Mouse (Mus musculus) liver, embryonic 13.5 days (tissue): Measurements from ENCODE around the gene Tpm3. TPM values are rescaled to one million over a fixed set of nuclear protein-coding genes. Genes with fewer than 3 reads are reported as not detected.

Experiments used
- ATAC-seq: fragments of 200-750 bp; cut with Nextera tagmentation; 2 replicates; pipeline ENCODE4 v1.8.0; 2017; ENCODE audit warnings: low read depth, mild to moderate bottlenecking, moderate number of reproducible peaks, moderate library complexity
- DNase-seq: peaks from one replicate; pipeline ENCODE4 v3.0.0; 2022
- H3K27ac ChIP-seq: fragments of 300-500 bp; sonication (generic); 2 replicates; pipeline ENCODE4 v1.5.1; 2015; ENCODE audit warnings: moderate library complexity, mild to moderate bottlenecking, inconsistent platforms
- H3K27me3 ChIP-seq: fragments of 300-500 bp; sonication (generic); 2 replicates; pipeline ENCODE4 v1.6.1; 2015; ENCODE audit warnings: mild to moderate bottlenecking, inconsistent platforms
- H3K36me3 ChIP-seq: fragments of 300-500 bp; sonication (generic); 2 replicates; pipeline ENCODE4 v1.6.1; 2015; ENCODE audit warnings: mild to moderate bottlenecking, inconsistent platforms
- H3K4me1 ChIP-seq: fragments of 300-500 bp; sonication (generic); replicated peaks from 2 replicates; pipeline ENCODE4 v1.6.1; 2015; ENCODE audit warnings: inconsistent platforms
- H3K4me2 ChIP-seq: fragments of 300-500 bp; sonication (generic); 2 replicates; pipeline ENCODE4 v1.6.1; 2015; ENCODE audit warnings: inconsistent platforms, mild to moderate bottlenecking, moderate library complexity
- H3K4me3 ChIP-seq: fragments of 300-500 bp; sonication (generic); replicated peaks from 2 replicates; pipeline ENCODE4 v1.5.1; 2015; ENCODE audit warnings: mild to moderate bottlenecking, inconsistent platforms
- H3K9ac ChIP-seq: fragments of 300-500 bp; sonication (generic); 2 replicates; pipeline ENCODE4 v1.6.1; 2015; ENCODE audit warnings: mild to moderate bottlenecking, inconsistent platforms
- H3K9me3 ChIP-seq: fragments of 300-500 bp; sonication (generic); replicated peaks from 2 replicates; pipeline ENCODE4 v1.6.1; 2016; ENCODE audit warnings: inconsistent platforms
- WGBS: fragments of 180-500 bp; shearing (Covaris S2); methylation state at CpG from one replicate; pipeline ENCODE4 v1.1.7; 2015; ENCODE audit not compliant: insufficient replicate concordance; 5-methylcytosine and 5-hydroxymethylcytosine counted together
- polyA plus RNA-seq: library from polyadenylated mRNA; unstranded; fragments of >200 nt; fragmentation: Nextera tagmentation; extraction: Ambion mirVana; gene quantifications from 2 replicates; pipeline ENCODE4 v1.2.1, GENCODE M21; 2015

Gene Tpm3
- polyA plus RNA-seq: 246 and 283 TPM in 2 replicates

DNA sequence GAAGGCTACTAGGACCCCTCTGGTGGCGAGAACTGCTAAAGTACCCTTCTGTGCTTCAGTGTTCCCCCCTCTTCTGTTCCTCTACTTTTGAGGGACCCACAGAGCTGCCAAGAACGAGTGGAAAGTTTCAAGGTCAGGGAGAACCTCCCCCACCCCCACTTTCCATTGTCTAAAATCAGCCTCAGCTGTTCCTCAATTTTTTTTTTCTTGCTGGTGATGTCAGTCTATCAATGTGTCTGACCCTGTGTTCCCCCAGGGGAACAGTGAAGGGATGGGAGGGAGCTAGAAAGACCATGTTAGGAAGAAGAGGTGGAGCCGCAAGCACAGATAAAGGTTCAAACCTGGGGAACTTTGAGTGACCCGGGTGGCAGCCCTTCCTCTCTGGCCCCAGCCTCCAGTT is at the start of gene Tpm3:
Tpm3 (plus strand) TSS at position 356 of the 400 bp plus-strand sequence.
- no peaks in the 10 kb centered on the region for H3K9me3 ChIP-seq
- H3K27me3 ChIP-seq: 0 out of 2 replicates have a peak, but pooled peaks cover 3% of the 10 kb centered on the region
- no peak within 1 kb of the TSS for H3K4me3 ChIP-seq
- ATAC-seq (no peak), DNase-seq (no peak)
- H3K4me2 ChIP-seq: no peak within 1 kb of the TSS
- WGBS: 31% methylated on average over 4 of the region's 4 CpGs
- no peak within 1 kb of the TSS for H3K27ac ChIP-seq
- no peaks in the 10 kb centered on the region for H3K36me3 ChIP-seq
- H3K4me1 ChIP-seq: peaks cover 6% of the 10 kb centered on the region; the same call in 1 of the 2 replicates
- H3K9ac ChIP-seq: no peak within 1 kb of the TSS

DNA sequence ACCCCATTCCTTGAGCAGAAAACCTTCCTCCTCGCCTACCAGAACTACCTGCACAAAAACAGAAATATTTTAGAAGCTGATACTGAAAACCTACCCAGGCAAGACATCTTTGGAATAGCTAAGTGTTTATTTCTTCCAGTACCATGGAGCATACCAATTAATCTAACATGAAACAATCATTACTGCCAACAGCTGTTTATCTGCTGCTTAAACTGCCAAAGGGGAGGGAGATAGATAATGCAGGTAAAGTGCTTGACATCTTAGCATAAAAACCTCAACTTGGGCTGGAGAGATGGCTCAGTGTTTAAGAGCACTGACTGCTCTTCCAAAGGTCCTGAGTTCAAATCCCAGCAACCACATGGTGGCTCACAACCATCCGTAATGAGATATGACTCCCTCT is 37.8 kb upstream of the Tpm3 start:
- Histone ChIP-seq H3K4me2 (no peak overlapping the region), H3K36me3 (peaks cover 81% of the 10 kb centered on the region), H3K27ac (no peak overlapping the region), H3K27me3 (no peaks in the 10 kb centered on the region), H3K4me3 (no peak overlapping the region), H3K4me1 (peaks cover 3% of the 10 kb centered on the region; the same call in 1 of the 2 replicates), H3K9ac (no peak overlapping the region), H3K9me3 (no peaks in the 10 kb centered on the region)
- 83% methylated on average over 2 of the region's 2 CpGs for WGBS
- ATAC-seq (no peak), DNase-seq (no peak)

DNA sequence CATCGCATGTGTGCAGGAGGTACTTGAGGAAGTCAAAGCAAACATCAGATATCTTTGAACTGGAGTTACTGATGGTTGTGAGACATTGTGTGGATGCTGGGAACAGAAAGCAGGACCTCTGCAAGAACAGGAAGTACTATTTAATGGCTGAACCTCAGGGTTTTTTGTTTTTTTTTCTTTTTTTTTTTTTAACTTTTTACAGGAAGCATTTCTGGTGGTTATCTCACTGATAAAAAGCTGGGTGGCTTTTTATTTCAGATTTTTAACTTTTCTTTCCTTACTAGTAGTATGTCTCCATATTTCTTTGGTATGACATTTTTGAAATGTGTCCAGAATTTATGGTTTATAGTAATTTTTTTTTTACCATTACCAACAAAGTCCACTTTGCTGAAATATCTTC is 36.2 kb upstream of the Tpm3 start:
- Histone ChIP-seq H3K4me2 (no peak overlapping the region), H3K27me3 (no peaks in the 10 kb centered on the region), H3K9ac (no peak overlapping the region), H3K9me3 (no peaks in the 10 kb centered on the region), H3K4me3 (no peak overlapping the region), H3K4me1 (peaks cover 3% of the 10 kb centered on the region; the same call in 1 of the 2 replicates), H3K27ac (no peak overlapping the region), H3K36me3 (peaks cover 80% of the 10 kb centered on the region)
- no peak for DNase-seq
- ATAC-seq: no peak
- 74% methylated on average over 1 of the region's 1 CpGs for WGBS

DNA sequence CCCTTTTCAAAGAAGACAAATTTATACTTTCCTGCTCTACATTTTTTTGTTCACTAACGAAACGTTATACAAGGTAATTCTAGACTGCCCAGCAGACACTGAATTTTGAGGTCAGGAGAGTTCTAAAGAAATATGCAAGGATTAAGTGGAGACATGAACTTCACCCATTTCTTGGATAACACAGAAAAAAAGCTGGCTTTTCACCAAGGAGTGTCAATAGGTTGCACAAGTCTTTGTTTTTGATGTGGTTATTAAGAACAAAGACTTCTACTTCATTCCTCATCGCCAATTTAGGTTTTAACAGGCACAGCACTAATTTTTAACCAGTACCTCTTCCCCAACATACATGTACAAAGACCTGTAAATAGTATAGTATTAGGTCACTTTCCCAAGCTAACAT is 22.8 kb upstream of the Tpm3 start:
- Histone ChIP-seq H3K27ac (no peak overlapping the region), H3K9ac (no peak overlapping the region), H3K27me3 (no peaks in the 10 kb centered on the region), H3K4me1 (peaks cover 37% of the 10 kb centered on the region), H3K4me3 (no peak overlapping the region), H3K9me3 (no peaks in the 10 kb centered on the region), H3K36me3 (peaks cover 30% of the 10 kb centered on the region), H3K4me2 (no peak overlapping the region)
- no peak for ATAC-seq
- no peak for DNase-seq
- WGBS: 79% methylated on average over 3 of the region's 3 CpGs

DNA sequence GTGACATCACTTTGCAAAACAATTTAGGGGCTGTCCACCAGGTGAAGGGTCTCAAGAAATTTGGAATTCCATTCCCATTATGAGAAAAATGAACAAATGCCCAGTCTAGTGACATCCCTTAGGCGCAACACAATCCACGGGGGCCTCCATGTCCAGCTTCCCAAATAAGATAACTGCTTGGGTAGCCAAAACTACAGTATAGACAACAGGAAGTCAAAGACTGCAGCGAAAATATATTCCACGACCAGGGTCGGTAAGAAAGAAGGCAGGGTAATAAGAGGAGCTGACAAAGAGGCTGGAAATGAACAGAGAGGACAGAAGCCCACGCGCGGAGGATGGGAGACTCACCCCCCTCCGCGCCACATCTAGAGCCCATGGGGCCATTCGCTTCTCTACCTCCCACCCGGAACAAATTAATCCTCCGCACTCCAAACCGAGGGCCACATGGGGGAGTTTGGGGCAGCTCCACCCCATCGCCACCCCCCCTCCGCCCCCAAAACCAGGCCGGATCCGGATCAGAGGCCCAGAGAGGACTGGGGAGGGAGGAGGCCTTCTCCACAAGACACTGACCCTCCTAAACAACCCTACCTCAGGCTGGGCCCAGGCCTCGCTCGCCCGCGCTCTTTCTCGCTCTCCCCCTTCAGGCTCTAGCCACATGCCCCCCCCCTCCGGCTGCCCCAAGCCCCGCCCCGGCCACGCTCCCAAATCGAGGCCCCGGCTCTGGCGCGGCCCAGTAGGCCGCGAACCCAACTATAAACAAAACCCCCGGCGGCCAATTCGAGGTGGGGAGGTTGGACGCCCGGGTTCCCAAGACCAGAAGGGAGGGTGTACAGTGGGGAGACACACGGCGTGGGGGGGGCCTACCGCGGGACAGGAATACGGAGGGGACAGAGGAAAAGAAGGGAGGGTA is 20.8 kb upstream of the Tpm3 start, which contains the start of gene 4933434E20Rik:
4933434E20Rik (plus strand) TSS at position 196 of the 910 bp plus-strand sequence.
- peak within 1 kb of the TSS; percentile 87 for H3K4me2 ChIP-seq
- peak; percentile 65 for ATAC-seq
- H3K27me3 ChIP-seq: no peaks in the 10 kb centered on the region
- no peaks in the 10 kb centered on the region for H3K9me3 ChIP-seq
- H3K27ac ChIP-seq: peak within 1 kb of the TSS; percentile 96
- under 1% methylated on average over 43 of the region's 43 CpGs for WGBS
- peak within 1 kb of the TSS; percentile 91 for H3K4me3 ChIP-seq
- H3K4me1 ChIP-seq: peaks cover 41% of the 10 kb centered on the region
- H3K36me3 ChIP-seq: peaks cover 31% of the 10 kb centered on the region
- H3K9ac ChIP-seq: peak within 1 kb of the TSS; percentile 97
- peak; percentile 50 for DNase-seq

DNA sequence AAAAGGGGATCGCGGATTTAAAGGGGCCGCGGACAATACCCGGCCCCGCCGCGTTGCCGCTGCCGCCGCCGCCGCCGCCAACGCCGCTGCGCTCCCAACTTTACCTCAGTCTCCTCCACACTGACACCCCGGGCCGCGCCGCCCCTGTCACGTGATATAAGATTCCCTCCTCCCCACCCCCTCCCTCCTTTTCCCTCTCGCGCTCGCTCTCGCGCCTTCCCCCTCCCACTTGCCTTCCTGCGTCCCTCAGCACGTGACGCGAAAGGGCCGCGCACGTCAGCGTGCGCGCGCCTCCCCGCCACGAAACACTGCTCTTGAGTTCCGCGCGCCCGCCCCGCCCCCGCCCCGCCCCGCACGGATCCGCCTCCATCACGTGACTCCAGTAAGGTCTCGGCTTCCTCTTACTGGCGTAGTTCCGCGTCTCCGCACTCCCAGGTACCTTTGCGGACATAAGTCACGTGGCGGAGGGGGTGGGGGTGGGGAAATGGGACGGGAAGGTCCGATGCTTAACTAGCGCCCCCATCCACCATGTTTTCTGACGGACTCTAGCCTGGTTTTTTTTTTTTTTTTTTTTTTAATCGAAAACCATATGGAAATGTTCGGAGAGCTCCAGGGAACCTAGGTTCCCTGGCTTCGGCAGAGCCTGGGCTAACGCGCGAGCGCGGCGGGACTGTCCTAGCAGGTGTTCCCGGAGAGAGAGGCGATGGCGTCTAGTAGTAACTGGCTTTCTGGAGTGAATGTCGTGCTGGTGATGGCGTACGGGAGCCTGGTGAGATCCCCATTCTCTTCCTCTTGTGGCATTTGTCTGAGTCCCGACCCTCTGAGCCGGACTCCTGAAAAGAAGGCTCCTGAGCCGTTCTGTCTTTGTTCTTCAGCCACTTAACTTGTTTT is 19.9 kb upstream of the Tpm3 start, which contains the start of gene Ubap2l:
Ubap2l (minus strand) TSS at position 278 of the 891 bp plus-strand sequence.
- Histone ChIP-seq H3K4me2 (peak within 1 kb of the TSS; percentile 87), H3K9ac (peak within 1 kb of the TSS; percentile 97), H3K9me3 (no peaks in the 10 kb centered on the region), H3K4me1 (peaks cover 41% of the 10 kb centered on the region), H3K27ac (peak within 1 kb of the TSS; percentile 96), H3K36me3 (peaks cover 31% of the 10 kb centered on the region), H3K27me3 (no peaks in the 10 kb centered on the region), H3K4me3 (peak within 1 kb of the TSS; percentile 91)
- ATAC-seq (peak; percentile 86), DNase-seq (peak; percentile 90)
- WGBS: under 1% methylated on average over 80 of the region's 81 CpGs

DNA sequence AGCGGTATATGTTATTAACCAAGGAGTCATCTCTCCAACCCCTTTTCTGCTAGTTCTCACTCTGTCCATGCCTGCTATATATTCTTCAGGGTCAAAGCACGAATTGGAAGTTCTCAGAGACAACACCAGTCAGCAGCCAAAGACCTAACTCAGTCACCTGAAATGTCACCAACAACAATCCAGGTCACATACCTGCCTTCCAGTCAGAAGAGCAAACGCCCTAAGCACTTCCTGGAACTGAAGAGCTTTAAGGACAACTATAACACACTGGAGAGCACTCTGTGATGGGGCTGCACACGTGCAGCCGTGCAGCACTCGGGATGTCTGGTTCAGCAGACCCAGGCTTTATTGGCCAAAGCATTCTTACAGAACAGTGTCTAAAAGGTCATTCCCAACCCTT is 10.9 kb upstream of the Tpm3 start:
- WGBS: 81% methylated on average over 6 of the region's 6 CpGs
- H3K4me2 ChIP-seq: no peak overlapping the region
- no peaks in the 10 kb centered on the region for H3K4me1 ChIP-seq
- no peak overlapping the region for H3K4me3 ChIP-seq
- no peak overlapping the region for H3K27ac ChIP-seq
- H3K36me3 ChIP-seq: peaks cover 69% of the 10 kb centered on the region
- H3K9ac ChIP-seq: no peak overlapping the region
- DNase-seq: no peak
- H3K27me3 ChIP-seq: no peaks in the 10 kb centered on the region
- H3K9me3 ChIP-seq: no peaks in the 10 kb centered on the region
- no peak for ATAC-seq

DNA sequence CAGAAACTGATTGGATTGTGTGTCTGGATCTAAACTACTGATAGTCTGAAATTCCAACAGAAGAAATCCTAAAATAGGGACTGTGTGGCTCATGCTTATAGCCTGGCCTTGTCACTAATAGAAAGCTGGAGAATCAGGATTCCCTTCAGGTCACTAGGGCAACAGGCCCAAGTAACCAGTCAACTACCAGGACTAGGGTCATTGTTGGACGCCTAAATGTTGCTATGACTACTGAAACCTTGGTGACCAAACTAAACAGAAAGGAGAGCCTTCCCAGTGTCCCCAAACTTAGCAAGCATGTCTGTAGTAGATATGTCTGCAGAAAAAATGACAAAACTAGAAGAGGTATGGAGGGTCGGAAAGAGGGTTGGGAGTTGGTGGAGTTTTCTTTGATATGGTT is 9.9 kb upstream of the Tpm3 start:
- DNase-seq: no peak
- 68% methylated on average over 2 of the region's 2 CpGs for WGBS
- Histone ChIP-seq H3K4me1 (no peaks in the 10 kb centered on the region), H3K4me2 (no peak overlapping the region), H3K9ac (no peak overlapping the region), H3K36me3 (peaks cover 59% of the 10 kb centered on the region), H3K4me3 (no peak overlapping the region), H3K27me3 (no peaks in the 10 kb centered on the region), H3K27ac (no peak overlapping the region), H3K9me3 (no peaks in the 10 kb centered on the region)
- ATAC-seq: no peak

DNA sequence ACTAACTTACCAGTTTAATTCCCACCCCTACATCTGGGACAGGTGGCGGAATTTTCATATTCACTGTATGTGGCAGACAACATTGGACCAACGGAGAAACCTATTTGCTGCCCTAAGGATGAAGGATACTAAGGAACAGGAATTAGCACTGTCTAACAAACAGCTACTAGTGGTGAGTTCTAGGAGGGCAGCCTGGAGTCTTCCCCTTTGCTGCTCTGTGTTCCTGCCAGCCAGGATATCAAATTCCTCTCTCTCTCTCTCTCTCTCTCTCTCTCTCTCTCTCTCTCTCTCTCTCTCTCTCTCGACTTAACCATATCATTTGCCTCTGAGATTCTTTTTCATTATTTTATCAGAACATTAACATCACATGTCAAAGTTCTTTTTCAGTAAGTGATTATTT is 8.1 kb upstream of the Tpm3 start:
- H3K4me1 ChIP-seq: no peaks in the 10 kb centered on the region
- H3K9ac ChIP-seq: no peak overlapping the region
- no peaks in the 10 kb centered on the region for H3K27me3 ChIP-seq
- WGBS: 67% methylated on average over 3 of the region's 3 CpGs
- H3K36me3 ChIP-seq: peaks cover 47% of the 10 kb centered on the region
- H3K4me3 ChIP-seq: no peak overlapping the region
- ATAC-seq (no peak), DNase-seq (no peak)
- no peak overlapping the region for H3K27ac ChIP-seq
- no peaks in the 10 kb centered on the region for H3K9me3 ChIP-seq
- no peak overlapping the region for H3K4me2 ChIP-seq

DNA sequence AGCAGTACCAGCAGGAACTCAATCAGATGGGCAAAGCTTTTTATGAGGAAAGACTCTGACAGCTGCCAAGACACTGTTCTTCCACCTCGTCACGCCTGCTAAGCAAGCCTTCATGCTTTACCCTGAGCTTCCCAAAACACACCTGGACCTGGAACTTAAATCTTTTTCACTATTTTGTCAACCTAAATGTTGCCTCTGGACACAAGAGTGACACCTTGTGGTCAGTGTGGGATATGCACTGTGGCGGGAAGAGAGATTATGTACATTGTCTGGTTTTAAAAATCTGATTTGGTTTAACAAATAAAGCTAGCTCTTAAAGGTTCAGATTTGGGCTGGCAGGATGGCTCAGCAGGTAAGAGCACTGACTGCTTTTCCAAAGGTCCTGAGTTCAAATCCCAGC is 6.9 kb upstream of the Tpm3 start:
- no peak overlapping the region for H3K9ac ChIP-seq
- no peak overlapping the region for H3K4me2 ChIP-seq
- H3K9me3 ChIP-seq: no peaks in the 10 kb centered on the region
- no peak overlapping the region for H3K27ac ChIP-seq
- H3K36me3 ChIP-seq: peaks cover 40% of the 10 kb centered on the region
- no peaks in the 10 kb centered on the region for H3K4me1 ChIP-seq
- ATAC-seq: no peak
- DNase-seq: peak; percentile 28
- WGBS: 40% methylated on average over 3 of the region's 3 CpGs
- H3K27me3 ChIP-seq: no peaks in the 10 kb centered on the region
- H3K4me3 ChIP-seq: no peak overlapping the region

DNA sequence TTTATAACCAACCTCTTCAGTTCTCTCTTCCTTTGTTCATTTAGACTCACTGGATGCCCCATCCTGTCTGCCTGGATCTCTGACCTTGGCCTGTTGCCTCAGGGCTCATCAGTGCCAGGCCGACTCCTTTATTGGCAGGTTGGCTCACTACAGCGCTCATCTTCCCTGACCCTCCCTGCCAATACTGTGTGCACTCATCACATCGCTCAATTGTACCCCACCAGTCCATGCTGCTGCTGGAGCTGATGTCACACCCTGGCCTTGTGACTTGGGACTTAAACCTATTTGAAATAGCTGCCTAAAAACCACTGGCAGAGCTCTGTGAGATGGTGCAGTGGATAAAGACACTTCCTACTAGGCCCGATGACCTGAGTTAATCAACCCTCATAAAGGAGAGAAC is 4.6 kb upstream of the Tpm3 start:
- Histone ChIP-seq H3K27ac (no peak overlapping the region), H3K4me2 (no peak overlapping the region), H3K9ac (no peak overlapping the region), H3K4me3 (no peak overlapping the region), H3K9me3 (no peaks in the 10 kb centered on the region), H3K4me1 (no peaks in the 10 kb centered on the region), H3K36me3 (peaks cover 17% of the 10 kb centered on the region; the same call in 1 of the 2 replicates), H3K27me3 (no peaks in the 10 kb centered on the region)
- DNase-seq: no peak
- 75% methylated on average over 4 of the region's 4 CpGs for WGBS
- ATAC-seq: no peak
